Mouse (Mus musculus) retina, embryonic 14.5 days (tissue): ENCODE data around the gene Bckdk.

ENCODE experiments used
- DNase-seq: peaks from one replicate; pipeline ENCODE4 v3.0.0-alpha.2; 2015; ENCODE audit warnings: low spot score

Gene Bckdk

DNA sequence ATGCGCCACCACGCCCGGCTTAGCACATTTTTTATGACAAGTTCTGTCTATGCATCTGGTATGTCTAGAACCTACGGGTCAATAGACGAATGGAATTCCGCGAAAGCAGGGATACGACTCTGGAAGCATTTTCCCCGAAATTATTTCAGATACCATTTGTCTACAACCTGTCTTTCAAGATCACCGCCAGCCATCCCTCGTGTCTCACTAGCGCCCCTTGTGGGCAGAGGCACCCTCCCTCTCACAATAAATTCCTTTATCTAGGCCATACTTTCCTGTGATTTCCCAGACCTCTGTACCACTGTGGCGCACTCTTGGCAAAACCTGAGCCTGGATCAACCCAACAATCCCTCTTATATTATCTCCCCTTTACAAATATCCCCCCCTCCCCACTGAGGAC lies 7.5 kb upstream of the Bckdk start:
- DNase-seq, result peak; percentile 69

DNA sequence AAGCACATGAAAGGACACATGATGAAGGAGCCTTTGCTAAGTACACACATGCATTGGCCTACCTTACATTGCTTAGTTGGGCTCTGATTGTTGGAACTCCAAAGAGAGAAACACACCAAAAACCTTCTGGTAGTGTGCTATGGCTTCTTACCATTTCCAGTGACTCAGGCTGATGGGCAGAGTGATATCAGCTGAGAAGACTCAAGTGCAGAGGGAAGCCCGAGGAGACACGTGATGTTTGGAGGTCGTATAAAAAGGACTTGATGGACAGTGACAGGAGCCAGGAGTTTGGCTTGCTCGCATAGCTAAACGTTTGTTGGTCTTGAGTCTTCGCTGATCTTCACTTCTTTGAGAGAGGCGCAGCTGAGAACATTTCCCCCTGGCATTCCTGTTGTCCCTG lies 6.3 kb upstream of the Bckdk start:
- DNase-seq, result no peak

DNA sequence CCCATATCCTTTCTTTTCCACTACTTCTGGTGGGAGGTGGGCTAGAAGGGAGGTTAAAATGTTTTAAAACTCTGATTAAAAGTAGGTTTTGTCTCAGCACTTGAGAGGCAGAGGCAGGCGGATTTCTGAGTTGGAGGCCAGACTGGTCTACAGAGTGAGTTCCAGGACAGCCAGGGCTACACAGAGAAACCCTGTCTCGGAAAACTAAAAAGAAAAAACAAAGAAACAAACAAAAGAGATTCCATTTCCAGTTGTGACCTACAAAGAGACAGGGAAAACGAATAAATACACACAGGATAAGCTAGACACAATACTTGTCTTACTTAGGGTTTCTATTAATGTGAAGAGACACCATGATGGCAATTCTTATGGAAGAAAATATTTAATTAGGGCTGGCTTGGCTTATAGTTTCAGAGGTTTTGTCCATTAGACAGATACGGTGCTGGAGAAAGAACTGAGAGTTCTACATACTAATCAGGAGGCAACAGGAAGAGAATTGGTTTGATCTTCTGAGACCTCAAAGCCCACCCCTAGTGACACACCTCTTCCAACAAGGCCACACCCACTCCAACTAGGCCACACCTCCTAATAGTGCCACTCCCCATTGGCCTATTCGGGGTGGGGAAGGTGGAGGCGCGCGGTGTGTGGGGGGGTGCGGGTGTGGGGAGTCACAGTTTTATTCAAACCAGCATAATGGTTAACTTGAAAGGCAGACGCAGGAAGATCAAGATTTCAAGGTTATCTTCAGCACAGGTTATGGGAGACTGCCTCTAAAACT lies 5.5 kb upstream of the Bckdk start:
- no peak for DNase-seq

DNA sequence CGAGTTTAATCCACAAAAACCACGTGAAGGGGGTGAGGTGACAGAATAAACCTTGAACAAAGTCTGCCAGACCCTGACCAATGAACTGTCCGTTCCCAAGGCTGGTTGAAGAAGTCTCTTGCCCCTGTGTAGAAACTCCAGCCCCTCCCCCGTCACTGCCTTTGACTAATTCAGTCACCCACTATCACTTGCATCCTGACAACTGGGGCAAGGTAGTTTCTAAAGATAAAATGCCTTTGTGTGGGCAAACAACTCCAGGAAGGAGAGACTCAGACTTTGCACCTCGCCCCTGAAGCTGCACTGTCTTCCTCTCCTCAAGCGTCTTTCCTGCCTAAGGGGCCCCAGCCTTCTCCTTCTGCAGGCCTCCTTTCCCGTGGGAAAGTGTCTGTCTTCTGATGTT lies 3.9 kb upstream of the Bckdk start:
- no peak for DNase-seq

DNA sequence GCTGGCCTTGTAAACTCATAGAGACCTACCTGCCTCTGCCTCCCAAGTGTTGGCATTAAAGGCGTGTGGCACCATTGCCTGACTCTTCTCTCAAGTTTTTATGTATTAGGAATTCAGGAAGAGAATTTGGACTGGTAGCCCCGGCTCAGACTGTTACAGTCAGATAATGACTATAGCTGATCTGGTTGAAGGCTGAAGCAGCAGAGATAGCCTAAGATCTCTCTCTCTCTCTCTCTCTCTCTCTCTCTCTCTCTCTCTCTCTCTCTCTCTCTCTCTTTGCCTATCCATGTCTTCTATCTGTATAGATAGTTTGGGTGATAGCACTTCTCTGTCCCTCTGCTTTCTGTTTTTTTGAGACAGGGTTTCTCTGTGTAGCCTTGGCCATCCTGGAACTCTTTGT lies 2.1 kb upstream of the Bckdk start:
- DNase-seq, result no peak

DNA sequence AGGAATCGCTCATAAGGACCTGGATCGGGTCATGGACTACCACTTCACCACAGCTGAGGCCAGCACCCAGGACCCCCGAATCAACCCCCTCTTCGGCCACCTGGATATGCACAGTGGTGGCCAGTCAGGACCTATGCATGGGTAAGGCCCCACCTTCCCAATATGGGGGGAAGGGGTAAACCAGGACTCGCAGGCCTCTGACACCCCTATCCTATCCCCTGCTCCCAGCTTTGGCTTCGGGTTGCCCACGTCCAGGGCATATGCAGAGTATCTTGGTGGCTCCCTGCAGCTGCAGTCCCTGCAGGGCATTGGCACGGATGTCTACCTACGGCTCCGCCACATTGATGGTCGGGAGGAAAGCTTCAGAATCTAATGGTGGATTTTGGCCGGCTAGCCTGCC lies 4.1 kb downstream of the Bckdk start:
- no peak for DNase-seq

DNA sequence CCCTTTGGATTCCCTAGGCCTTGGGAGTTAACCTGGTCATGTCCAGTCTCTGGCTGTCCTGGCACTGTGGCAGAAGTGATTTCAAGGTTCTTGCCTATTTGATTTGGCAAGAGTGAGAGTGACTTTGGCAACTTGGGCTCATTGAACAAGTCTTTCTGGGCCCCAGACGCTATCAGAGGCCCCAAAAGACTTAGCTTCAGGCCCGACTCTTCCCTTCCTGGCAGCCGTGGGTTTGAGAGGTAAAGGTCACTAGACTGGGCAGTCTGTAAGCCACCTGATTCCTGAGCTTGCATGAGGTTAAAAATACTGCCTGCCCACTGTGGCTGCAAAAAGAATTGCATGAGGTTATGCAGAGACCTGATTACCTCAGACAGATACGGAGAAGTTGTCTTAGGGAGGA lies 4.8 kb downstream of the Bckdk start:
- DNase-seq, result no peak

DNA sequence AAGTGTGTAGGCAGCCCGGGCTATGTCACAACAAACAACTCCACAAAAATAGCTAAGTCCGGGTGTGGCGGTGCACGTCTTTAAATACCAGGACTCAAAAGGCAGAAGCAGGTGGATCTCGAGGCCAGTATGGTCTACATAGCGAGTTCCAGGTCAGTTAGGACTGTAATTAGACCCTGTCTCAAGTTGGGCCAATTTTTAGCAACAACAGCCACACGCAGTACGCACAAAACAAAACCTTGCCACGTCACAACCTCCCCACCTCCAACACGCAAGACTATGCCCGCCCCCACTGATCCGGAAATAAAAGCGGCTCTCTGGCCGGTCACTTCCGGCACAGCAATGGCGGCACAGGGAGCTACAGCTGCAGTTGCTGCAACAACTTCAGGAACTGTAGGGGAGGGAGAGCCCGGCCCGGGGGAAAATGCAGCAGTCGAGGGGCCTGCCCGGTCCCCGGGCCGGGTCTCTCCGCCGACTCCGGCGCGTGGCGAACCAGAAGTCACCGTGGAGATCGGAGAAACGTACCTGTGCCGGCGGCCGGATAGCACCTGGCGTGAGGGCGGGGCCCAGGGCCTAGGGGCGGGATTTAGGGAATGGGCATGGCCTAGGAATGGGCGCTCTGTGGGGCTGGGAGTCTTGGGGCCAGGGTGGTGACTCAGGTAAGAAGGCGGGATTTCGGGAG lies 8.4 kb downstream of the Bckdk start, which contains the start of gene Kat8:
Gene Kat8, plus strand, starts transcription at position 327 of the 682 bp plus-strand sequence.
- peak; percentile 91 for DNase-seq

DNA sequence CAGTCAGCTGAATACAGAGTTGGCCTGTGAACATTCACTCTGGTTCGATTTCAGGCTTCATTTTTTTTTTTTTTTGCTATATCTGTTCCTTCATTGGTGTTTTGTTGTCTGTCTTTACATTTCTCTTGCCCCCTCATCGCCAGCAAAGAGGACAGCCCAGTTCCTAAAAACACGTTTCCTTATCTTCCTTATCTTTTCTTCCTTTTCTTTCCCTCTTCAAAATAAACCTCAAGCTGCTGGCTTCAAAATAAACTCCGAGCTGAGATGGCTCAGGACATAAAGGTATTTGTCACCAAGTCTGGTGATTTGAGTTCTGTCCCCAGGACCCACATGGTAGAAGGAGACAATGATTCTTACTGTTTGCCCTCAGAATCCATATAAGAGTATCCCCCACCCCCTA lies 9.1 kb downstream of the Bckdk start:
- no peak for DNase-seq

DNA sequence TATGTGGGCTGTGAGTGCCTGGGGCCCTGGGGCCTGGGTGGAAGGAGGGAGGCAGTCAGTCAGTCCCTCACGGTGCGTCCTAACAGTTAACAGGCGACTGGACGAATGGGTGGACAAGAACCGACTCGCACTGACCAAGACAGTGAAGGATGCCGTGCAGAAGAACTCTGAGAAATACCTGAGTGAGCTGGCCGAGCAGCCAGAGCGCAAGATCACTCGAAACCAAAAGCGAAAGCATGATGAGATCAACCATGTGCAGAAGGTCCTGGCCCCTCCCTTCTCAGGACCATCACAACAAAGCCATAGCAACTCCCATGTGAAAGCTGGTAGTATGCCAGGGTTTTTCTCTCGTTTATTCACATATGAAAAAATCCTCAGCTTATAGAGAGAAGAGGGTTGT lies 11.4 kb downstream of the Bckdk start:
- DNase-seq, result no peak

DNA sequence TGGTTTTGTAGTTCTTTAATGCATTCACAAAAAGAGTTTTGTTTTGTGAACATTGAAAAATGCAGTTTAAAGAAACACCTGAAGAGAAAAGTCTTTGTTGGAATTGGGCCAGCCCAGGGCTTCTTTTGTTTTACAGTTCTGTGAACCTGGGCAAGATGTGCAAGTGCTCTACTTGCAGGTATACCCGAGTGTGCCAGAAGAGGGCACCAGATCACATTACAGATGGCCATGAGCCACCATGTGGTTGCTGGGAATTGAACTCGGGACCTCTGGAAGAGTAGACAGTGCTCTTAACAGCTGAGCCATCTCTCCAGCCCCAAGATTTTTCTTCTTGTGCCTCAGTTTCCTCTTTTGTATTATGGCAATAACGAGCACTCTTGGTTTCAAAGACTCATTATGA lies 14.3 kb downstream of the Bckdk start:
- peak; percentile 47 for DNase-seq

DNA sequence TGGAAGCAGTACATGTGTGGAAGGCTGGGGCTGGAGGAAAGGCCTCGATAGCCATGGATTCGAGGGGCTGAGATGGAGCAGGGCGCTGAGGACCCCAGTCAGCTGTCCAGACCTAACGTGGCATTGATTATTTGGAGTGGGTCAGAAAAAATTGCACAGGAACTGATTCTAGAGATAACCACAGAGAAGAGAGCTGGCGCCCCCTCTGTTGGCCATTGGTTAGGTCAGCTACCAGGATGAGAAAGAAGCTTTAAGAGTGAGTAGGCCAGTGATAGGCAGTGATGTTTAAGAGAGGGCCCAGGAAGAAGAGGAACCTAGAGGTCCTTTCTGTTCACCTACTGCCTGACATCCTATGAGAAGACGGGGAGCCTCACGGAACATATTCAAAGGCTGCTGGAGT lies 15.4 kb downstream of the Bckdk start:
- peak; percentile 53 for DNase-seq

DNA sequence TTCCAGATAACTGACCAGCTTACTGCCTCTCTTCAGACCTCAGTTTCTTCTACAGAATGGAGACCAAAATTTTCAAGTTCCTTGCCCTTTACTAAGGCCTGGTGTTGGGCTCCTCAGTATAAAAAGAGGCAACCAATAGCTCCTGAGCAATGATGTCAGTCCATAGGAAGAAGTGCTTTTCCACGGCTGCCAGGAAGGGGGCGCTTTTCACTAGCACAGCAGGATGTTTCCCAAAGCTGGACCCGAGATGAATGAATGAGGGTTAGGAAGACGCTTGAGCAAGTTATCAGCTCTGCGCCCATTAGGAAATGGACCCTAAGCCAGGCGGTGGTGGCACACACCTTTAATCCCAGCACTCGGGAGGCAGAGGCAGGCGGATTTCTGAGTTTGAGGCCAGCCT lies 17.6 kb downstream of the Bckdk start:
- peak; percentile 51 for DNase-seq

DNA sequence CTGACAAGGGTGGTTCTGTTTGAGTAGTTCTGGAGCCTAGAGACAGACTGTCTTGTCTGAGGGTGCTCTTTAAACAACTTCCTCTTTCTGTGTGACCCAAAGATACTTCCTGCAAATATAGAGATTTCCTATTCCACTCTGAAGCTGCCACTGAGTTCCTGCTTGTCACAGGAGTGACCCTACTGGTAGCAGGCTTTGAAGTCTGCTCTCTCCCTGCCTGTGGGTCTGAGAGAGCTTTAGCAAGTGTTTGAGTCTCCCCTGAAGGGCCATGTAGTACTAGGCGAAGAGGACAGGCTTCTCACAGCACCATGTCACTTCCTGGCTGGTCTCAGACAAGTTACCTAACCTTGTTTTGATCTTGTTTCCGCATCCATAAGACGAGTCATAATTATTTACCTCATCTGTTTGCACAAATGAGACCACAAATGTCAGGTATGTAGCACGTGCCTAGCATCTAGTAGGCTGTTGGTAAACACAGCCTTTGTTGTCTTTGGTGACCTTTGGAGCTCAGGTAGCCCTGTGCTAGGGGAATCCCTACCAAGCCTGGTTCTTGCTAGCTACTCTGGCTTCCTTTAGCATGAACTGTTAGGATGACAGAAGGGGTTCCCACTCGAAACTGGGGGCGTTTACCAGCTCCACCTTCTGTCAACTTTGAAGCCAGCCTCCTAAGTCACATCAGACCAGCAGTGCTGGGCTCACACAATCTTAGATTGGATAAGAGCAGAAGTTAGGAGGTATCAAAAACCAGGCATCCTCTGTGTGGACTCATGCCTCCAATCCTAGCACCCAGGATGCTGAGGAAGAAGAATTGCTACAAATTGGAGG lies 18.8 kb downstream of the Bckdk start:
- DNase-seq, result no peak

DNA sequence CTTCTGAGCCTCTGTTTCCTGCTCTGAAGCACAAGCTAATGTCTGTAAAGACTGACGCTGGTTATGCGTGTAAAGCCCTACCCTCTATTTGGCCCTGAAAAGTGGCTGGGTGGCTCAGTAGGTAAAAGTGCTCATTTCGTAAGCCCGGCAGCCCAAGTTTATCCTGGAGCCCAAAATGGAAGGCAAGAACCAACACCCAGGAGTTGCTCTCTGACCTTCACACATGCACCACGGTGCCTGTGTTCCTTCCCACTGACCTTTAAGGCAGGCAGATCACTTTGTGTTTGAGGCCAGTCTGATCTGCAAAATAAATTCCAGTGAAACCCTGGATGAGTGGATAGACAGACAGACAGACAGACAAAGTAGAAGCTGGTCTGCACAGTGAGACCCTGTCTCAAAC lies 19.8 kb downstream of the Bckdk start:
- DNase-seq, result no peak

DNA sequence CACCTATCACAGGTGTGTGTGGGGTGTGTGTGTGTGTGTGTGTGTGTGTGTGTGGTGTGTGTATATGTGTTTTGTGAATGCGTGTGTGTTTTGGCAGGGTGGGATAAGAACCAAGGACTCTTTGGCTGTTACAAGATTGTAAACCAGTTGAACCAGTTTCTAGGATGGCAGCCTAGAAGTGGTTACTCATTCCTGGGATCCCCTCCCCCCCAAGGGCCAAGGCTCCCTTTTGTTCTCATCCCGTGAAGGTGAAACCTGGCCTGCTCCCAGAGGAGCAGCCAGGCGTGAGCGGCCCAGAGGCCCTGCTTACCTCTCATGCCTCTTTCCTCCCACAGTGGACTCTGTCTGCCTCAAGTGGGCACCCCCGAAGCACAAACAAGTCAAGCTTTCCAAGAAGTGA lies 21.4 kb downstream of the Bckdk start:
- DNase-seq, result no peak

DNA sequence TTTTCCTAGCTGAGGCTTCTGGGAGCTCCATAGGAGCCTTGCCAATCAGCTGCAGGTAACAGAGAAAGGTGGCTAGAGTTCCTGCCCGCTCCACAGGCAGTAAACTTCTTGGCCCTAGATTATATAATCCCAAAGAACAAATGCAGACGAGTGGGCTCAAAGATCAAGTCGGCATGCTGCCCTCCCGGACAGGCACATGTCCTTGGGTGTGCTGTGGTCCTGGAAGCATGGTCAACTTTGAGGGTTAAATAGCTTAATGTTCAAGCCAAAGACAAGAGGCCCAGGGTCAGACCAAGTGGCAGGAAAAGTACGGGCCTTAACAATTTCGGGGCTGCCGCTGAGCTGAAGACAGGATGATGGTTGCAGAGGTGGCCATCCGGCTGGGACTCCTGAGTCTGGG lies 22.2 kb downstream of the Bckdk start:
- DNase-seq, result no peak

DNA sequence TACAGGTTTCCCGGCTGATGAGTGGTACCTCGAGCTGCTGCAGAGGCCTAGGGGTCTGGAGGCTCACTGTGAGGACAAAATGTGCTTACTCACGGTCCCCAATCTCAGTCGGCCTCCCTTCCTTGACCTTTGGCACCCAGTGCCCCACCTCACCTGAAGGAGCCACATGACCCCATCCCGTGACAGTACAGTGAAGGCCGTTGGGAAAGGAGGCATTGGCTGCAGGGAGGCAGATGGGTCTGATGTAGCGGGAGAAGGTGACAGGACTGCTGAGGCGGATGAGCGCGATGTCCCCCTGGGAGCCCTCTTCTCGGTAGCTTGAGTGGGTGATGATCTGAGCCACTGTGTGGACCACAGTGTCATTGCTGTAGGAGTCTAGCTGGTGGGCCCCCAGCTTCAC lies 23.0 kb downstream of the Bckdk start:
- DNase-seq, result no peak

DNA sequence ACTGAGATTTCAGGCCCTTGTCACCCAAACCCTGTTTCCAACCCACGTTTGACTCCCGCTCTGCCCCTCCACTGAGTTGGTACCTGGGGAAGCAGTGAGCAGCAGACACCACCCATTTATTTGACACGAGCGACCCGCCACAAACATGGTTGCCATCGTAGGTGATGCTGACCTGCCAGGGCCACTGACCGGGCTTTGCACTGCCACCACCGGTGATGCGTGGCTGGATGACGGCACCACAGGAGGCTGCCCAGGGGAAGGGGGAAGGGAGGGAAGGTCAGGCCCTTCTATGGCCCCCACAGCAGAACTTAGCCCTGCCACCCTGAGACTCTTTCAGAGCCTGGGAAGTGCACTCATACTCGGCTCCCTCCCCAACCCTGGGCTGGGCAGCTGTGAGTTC lies 23.8 kb downstream of the Bckdk start:
- DNase-seq, result no peak

DNA sequence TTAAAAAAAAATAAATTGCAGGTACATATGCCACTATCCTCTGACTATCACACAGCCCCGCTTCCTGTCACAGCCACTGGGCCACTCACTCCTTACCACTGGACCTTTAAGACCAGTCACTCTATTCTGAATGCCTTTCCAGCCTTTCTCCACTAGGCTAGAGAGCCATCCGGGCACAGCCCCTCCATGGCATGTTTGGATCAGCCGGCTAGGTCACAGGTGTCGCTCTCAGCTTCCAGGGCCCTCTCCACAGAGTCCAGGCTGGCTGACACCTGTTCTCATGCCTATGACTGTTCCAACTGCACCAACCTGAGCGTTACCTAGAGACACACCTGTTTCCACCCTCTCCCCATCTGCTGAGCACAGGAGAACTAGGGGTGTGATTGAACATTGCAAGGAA lies 24.7 kb downstream of the Bckdk start:
- no peak for DNase-seq

DNA sequence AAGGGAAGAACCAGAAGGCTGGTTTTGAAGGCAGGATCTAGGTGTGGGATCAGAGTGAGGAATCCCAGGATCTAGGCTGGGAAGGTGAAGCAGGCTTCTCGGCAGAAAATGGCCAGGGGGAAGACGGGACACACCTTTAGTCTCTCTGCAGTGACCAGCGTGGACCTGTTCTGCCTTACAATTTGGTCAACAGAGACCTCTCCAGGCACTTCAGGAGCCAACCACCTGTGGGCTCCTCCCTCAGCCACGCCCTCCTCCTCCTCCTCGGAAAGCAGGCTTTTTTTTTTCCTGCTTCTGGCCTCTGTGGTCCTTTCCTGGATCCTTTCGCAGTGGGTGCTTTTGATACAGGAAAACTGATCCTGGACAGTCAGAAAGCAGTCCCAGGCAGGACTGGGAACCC lies 26.0 kb downstream of the Bckdk start, which contains the start of gene Prss8:
Gene Prss8, minus strand, starts transcription at position 182 of the 400 bp plus-strand sequence.
- no peak for DNase-seq

DNA sequence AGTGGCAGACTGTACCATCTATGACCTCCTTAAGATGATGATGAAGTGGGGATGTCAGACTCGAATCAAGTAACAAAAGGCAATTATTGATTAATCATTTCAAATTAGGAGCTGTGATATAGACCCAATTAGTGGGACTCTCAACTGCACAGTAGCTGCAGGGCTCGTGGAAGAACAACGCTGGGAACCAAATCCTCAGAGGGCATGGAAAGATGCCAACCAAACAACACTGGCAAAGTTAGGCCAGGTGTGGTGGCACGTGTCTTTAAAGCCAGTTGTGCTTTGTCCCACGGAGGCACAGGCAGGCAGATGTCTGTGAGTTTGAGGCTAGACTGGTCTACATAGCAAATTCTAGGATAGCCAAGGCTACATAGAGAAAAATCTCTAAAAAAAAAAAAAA lies 26.8 kb downstream of the Bckdk start:
- DNase-seq, result no peak
